Mouse (Mus musculus): ENCODE measurements around the gene 1110051M20Rik.

The 1110051M20Rik gene

DNA sequence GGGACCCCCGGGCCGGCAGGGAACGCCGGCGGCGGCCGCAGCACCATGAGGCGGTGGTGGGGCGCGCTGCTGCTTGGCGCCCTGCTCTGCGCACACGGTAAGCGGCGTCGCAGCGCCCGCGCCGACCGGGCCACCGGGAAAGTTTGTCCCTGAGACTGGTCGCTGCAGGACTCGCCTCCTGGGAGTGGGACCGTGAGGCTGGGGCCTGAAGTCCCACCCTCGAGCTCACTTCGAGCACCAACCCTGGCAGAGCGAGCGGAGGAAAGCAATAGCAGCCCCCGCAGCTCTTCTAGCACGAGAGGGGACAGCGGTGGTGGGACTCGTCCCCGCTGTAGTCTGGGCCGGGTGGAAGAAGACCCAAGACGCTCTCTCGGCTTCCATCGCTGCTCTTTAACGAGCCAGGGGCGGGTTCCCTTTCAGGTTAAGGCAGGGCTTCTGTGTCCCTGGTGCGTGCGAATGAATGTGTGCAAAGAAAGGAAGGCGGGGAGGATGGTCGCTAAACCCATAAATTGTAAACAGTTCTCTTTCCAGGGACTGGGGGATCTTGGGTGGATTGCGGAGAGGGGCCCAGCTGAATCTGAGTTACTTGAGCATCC, 13.2 kb upstream of the 1110051M20Rik start:
- no peak for DNase-seq (ENCODE audit: low spot score)

DNA sequence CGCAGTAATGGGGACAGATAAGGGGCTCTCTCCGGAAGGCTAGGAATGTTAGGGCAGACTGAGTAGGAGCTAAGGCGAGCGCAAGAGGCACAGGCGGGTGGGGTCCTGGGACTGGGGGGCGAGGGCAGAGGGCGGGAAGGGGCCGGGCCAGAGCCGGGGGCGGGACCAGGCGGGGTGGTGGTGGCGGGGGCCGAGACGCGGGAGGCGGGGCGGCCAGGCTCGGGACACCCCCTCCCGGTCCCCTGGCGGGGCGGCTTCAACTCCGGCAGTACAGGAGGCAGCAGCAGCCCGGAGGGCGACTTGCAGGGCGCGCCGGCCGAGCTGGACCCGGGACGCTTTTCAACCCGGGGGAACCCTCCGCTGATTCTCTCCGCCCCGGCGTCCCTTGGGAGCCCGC, 12.8 kb upstream of the 1110051M20Rik start, which contains the start of gene Lrp4:
Gene Lrp4 (plus strand): TSS at position 253 of the 397 bp plus-strand sequence.
- peak; percentile 60 for DNase-seq (ENCODE audit: low spot score)

DNA sequence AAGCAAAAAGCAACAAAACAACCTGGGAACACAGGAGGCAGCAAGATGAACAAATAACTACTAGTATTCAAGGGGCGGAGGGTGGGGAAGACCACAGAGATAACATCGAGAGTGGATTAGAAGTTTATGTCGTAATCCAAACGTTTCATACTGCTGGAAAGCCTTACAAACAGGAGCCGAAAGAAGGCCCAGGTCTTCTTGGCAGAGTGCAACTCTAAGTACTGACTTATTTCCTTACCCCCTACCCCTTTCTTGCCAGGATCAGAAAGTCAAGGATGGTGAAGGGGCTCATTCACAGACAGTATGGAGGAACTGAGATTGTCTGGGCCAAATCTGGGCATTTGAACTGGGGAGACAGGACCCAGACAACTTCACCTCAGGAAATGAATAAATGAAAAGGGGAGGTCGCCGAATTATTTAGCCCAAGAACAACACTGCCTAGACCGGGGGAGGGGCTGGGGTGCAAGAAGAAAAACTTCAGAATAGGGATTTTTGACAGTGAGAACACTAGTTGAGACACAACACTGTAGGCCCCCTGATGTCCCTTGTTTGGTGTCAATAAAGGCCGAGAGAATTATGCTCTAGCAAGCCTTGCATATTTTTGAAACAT, 12.1 kb upstream of the 1110051M20Rik start:
- no peak for DNase-seq (ENCODE audit: low spot score)

DNA sequence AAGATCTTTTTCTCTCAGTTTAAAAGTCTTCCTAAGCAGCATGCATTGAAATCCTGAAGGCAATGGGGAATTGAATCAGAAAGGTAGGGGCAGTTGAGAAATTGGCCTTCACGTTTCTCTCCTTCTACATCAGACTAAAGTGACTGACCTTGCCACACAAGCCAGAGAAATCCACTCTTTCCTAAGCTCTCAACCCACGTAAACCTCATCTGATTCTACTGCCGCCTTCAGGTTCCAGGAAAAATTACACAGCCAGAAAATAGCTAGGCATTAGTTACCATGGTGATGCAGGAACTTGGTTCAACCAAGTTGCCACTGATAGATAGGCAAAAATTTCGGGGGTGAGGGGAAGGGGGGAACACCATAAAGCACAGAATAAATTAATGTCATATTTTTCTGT, 11.3 kb upstream of the 1110051M20Rik start:
- no peak for DNase-seq (ENCODE audit: low spot score)

DNA sequence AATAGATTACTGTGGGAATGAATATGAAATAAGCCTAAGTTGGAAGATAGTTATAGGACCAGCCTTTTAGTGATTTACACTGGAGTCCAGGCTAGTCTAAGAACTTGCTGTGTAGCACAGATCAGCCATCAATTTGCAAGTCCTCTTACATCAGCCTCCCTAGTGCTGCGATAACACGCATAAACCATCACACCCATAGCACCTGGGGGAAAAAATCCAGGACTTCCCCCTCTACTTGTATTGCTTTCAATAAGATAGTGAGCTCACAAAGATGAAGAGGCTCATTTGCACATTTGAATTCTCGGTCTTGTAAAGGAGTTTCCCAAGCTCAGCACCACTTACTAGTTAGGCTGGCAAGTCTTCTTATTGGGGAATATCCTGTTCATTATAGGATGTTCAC, 9.9 kb upstream of the 1110051M20Rik start:
- DNase-seq (ENCODE audit: low spot score) = no peak

DNA sequence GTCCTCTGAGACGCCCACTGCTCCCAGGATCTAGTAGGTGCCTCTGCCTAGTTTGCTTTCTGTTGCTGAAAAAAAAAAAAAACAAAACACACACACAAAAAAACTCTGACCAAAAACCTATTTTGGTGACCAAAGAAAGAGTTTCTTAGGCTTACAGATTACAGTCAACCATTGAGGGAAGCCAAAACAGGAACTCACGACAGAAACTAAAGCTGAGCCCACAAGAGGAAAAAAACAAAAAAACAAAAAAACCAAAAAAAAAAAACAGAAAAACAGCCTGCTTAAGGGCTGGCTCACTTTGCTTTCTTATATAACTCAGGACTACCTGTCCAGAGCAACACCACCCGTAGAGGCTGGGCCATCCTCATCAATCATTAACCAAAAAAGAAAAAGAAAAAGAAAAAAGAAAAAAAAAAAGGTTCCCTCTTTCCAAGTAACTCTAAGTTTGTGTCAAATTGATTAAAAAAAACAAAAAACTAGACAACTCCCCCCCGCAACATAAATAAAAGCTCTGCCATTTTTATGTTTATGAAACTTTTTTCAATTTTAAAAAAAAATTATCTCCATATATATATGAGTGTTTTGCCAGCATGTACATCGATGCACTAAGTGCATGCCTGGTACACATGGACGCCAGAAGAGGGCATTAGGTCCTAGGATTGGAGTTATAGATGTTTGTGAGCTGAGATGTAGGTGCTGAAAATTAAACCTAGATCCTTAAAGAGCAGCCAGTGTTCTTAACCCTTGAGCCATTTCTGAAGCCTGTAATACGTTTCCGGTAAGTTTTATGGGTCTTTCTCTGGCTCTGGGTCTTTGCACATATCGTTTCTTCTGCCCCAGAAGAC, 8.9 kb upstream of the 1110051M20Rik start:
- DNase-seq (ENCODE audit: low spot score) = no peak

DNA sequence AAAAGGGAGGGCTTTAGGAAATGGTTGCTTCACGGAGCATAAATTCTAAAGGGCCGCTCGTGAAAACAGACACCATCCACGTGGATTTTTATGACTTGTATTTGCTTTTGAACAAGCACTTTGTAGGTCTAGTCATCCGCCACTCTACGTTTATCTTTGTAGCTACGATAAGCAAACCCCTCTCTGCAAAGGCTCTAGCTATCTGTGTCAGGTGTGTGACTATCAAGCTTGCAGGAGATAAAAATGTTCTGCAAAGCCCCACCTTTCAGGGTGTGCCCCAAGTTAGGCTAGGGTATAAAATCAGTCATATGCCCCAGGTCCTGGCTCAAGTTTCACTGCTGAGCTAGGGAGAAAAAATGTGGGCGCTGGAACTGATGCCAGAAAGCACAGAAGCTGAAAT, 8.2 kb upstream of the 1110051M20Rik start:
- DNase-seq (ENCODE audit: low spot score) = no peak

DNA sequence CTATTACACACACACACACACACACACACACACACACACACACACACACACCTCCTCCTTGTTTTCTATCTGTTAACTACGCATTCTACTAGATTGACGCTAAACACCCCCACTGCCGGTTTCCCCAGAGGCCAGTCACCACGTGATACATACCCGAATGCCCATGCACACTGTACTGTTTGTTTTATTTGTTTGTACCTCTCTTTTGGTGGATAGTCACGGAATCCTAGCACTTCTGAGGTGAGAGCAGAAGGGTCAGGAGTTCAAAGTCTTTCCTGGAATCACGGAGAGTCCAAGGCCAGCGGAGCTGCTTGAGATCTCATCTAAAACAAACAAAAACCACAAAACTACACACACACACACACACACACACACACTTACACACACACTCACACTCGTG, 5.8 kb upstream of the 1110051M20Rik start:
- DNase-seq (ENCODE audit: low spot score) = no peak

DNA sequence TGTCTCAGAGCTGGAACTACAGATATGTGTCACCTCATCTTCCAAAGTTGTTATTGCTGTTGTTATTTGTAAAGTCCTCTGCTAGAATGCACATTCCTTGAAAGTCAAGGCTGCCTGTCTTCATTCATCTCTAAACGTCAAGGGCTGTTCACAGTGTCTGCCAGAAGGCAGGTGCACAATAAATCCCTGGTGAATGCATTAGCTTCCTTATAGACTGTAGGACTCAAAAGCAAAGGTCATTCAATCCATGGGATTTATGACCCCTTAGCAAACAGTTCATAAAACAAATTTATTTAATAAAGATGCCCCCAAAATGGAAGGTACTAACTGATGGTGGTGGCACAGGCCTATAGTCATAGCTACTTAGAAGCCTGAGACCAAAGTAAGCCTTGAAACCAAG, 5.2 kb upstream of the 1110051M20Rik start:
- DNase-seq (ENCODE audit: low spot score) = no peak

DNA sequence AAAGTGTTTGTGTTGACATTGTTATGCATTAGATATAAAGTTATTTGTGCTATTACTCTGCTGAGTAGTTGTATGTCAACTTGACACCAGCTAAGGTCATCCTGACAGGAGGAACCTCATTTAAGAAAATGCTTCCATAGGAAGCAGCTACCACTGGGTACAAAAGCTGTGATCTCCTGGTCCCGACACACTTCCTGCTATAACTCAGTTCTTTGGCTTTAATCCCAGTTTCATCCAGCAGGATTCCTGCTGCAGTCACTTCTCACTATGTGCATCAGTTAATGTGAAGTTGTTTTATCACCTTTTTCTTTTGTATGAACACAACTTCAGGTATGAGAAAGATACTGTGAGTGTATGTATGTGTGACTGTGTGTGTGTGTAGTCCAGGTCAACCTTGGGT, 2.3 kb downstream of the 1110051M20Rik start:
- DNase-seq (ENCODE audit: low spot score) = no peak

DNA sequence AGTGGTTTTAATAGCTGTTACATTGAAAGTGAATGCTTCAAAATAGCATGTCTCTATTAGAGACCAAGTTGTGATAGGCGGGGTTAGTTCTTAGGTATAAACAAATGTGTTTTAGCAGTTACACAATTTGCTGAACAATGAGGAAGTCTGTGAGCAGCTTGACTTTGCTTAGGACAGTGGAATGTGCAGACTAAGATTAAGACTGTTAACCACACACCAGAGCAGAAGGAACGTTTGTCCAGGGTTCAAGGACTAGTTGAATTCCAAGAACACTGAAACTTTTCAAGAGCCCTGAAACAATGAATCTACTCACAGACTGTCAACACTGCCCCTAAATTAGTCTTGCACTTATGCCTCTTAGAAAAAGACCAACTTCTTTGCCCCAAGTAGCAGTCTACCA, 2.8 kb downstream of the 1110051M20Rik start:
- no peak for DNase-seq (ENCODE audit: low spot score)

DNA sequence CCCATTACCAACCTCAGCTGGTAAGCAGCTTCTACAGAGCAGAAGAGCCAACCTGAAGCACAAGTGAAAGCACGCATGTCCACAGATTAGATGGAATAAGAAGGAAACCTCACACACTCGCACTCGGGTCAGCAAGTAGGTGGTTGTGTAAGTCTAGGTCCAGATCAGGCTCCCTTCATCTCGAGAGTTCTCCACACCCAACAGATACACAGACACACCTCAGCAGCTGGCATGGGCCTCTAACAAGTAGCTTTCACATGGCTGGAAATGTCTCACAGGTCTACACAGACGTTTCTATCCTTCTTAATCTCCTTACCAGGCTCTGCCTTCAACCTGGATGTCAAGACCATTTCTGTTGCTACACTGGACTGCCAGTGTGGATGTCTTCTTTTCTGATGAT, 3.8 kb downstream of the 1110051M20Rik start:
- DNase-seq (ENCODE audit: low spot score) = no peak

DNA sequence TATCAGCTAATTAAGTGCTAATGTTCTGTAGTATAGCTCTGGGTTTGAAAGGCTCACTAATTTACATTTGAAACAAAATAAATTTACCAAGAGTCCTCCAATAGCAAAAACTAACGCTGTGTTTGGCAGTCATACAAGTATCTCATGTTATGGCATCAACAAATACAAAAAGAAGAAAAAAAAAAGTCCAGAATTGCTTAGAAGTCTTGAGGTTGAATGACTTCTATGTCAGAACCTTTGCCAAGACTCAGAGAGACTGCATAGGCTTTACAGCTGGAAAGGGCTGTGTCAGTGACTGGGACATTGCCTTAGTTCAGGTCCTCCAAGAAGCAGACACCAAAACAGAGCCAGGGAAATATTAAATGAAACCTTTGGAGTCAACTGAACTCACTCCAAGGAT, 4.6 kb downstream of the 1110051M20Rik start:
- DNase-seq (ENCODE audit: low spot score) = no peak

DNA sequence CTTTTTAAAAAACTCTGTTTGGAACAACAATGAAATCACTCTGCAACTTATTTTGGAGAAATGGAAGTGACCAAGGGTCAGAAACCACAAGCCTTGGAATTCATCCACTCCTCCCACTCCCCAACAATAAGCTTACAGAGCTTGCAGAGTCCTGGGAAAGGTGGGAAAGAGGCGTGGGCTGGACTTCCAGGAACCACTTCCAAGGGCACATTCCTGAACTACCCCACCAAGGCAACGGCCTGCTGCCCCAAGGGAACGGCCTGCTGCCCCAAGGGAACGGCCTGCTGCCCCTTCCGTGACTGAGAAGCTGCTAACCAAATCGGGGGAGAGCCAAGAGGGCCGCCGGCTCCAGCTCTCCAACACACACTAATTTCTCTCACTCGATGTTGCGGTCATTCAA, 5.2 kb downstream of the 1110051M20Rik start:
- DNase-seq (ENCODE audit: low spot score) = no peak

DNA sequence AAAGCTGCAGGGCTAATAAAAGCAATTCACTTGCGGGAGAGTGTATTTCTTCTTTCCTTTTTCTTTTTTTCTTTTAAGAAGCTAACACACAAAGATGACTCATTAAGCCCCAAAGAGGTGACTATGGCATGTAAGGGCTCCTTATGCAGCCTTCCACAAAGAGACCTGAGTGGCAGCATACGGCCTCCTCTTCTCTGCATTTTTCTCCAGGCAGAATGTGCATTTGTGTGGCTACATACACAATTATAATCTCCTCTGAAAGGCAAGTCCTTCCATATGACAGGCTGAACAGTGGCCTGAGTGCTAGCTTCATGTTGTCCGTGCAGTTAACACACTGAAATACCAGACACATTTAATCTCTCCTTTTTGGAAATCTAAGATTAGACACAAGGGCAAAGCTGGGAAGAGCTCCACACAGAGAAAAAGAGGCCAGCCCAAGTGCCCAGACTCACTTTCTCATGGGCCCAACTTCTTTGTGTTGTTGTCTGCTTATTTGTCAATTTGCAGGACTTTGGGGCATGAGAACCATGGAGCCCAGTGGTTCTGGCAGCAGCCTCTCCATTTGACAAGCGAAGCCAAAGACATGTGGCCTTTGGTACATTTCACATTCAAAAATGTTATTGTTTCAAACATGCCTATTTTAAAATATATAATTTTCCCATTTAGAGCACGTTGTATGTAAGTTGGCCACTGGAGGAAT, 7.2 kb downstream of the 1110051M20Rik start:
- no peak for DNase-seq (ENCODE audit: low spot score)

DNA sequence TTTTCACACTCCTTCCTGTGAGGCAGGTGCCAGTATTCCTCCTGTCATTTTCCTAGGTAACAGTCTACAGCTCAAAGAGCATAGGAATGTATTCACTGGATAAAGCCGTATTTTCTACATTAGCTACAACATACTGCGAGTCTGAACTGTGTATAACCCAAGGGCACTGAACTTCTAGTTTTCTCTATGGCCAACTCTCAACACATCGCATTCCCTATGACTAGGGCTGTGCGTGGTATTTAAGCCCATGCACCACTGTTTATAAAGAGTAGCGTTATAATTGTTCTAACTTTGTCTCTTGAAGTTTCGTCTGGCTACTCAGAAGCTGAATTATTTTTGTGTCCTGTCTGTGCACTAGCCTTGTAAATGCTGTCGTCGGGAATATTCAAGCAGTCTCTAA, 7.8 kb downstream of the 1110051M20Rik start:
- DNase-seq (ENCODE audit: low spot score) = no peak

DNA sequence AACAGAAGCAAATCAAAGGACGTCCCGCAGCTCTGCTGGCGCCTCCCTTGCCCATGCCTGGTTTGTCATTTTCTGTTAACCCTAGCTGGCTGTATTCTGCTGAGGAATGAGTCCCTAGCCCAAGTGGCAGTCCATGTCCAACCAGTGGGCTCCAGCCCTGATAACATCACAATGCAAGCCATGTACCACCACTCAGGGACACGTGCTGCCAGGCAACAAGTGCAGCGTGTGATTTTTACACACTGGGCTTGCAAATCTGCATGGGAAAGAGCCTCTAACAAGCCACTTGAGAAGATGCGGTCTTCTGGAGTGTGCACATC, 13.9 kb downstream of the 1110051M20Rik start:
- no peak for DNase-seq (ENCODE audit: low spot score)

DNA sequence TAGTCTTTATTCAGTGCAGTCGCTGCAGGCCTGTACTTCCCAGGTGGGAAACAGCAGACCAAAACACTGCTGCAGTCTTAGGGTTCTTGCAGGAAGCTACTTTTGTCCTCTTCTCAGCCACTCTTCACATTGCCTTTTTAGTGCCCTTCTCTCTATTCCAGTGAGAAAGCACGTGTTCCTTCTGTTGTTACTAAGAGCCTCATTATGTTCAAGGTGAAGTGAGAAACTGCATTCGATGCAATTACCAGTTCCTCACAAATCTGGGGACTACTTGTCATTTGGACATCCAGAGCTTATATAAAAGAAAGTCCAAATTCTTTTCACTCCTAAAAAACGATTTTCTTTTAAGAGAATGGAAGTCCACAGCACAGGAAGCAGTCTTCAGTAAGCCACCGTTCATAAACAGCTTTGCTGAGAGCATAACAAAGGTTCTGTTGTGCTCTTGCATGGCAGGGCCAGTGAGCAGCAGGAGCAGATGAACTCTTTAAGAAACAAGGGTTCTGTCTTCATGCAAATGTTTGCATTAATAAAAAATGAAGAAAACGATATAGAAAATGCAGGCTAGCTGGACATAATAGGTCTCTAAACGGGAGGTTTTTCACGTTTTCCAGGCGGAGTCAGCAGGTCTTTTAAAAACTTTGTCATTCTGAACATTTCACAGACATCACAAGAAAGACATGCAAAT, 14.4 kb downstream of the 1110051M20Rik start:
- no peak for DNase-seq (ENCODE audit: low spot score)

DNA sequence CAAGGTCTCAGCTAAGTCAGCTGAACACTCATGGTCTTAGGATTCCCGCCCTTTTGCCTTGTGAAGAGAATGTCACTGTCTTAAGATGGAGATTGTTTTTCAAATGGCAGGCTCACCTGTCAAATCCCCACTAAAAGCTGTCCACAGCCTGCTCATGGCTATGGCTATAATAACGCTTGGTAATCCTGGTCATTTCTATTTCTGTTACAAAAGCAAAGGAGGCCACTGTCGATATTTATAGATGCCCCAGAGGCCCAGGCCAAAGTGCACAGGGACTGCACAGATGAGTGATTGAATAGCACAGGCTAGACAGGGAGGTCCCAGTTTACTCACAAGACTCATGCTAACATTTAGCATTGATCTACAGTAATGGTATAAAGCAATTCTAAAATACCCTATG, 15.4 kb downstream of the 1110051M20Rik start:
- no peak for DNase-seq (ENCODE audit: low spot score)

DNA sequence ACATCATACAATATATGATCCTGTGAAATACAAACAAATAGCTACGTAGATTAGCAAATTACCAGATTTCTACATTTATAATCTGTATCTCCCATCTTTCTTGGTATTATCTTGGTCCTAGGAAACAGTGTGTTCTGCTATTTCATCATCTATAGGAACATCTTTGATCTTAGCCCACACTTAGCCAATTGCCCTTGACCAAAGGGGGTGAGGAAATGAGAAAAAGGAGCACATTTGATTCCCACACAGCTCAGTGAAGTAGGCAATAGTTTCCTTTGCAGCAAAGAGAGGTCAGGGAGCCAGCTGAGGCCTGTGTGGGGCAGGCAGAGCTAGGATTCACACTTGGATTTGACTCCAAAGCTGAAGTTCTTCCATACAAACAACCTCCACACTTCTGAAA, 18.2 kb downstream of the 1110051M20Rik start:
- no peak for DNase-seq (ENCODE audit: low spot score)

DNA sequence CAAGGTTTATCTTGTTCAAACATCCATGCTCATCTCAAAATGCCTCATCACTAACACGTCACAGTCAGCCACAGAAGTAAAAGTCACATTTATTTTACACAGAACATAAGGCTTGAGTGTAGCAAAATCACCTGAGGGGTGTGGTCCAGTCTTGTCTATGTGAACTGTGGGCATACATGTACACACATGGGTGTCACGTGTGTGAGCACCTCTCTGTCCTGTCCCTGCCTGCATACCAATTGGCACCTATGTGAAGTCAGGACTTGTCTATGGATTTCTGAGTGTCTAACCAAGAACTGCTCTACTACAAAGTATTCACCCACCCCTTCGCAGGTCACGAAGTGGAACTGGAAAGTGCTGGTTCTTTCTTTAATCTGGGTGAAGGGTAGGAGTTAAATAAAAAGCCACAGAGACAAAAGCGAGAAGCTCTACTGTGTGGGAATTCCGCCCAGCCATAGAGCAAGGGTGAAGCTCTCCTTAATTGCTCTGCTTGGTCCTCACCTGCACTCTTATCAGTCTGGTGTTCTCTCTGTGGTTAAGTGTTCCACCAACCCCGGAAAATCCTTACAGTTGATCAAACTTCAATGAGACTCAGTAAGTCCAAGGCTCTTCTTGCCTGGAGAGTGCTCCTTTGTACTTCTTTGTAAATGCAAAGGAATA, 20.3 kb downstream of the 1110051M20Rik start:
- DNase-seq (ENCODE audit: low spot score) = peak; percentile 15

DNA sequence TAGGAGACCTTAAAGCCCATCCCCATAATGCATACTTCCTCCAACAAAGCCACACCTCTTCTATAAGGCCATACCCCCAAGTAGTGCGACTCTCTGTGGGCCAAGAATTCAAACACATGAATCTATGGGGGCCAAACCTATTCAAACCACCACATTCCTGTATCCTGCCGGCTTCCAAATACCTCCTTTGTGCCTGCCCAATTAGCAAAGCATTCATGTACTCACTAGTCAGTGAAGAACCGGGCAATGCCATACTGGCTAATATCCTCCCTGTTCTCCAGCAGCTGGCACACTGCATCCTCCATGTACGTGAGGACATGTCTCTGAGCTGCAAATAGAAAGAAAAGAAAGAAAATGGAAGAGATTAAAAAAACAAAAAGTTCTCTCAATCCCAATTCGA, 22.9 kb downstream of the 1110051M20Rik start:
- DNase-seq (ENCODE audit: low spot score) = no peak
